ENCODE assay signal across 11 mouse cellular contexts in genomic region chr4:134012858-134013528, GRCm38 (mm10). TPM values are rescaled to one million over a fixed set of nuclear protein-coding genes. Genes with fewer than 3 reads are reported as not detected.
DNase-seq lines count a peak whose midpoint lies in the region; ATAC-seq and TF ChIP-seq lines count a peak whose summit lies in the region.
"Had no signal": no experiment of that assay in that cellular context is flagged by ENCODE, and none has a peak within 500 bp of the region (broad histone marks: within the 10 kb centered on the region; RNA-seq: fewer than 3 reads in every experiment).

No protein-coding gene starts in this region.

- H3K27ac ChIP-seq in intestine, postnatal 0 days (ENCODE audit: low read depth, low read length): no peak overlapping the region
- no peak overlapping the region for H3K27ac ChIP-seq in intestine, embryonic 15.5 days
- peak overlapping the region; percentile 90 for H3K27ac ChIP-seq in ES-Bruce4 (ENCODE audit: insufficient read depth, low read length)
- H3K27ac ChIP-seq in midbrain, embryonic 14.5 days (replicated peaks; ENCODE audit: low read depth, low read length): no peak overlapping the region
- H3K27ac ChIP-seq: stomach, embryonic 15.5 days had no signal

- H3K9ac ChIP-seq in intestine, postnatal 0 days (ENCODE audit: low read depth, low read length): no peak overlapping the region
- no peak overlapping the region for H3K9ac ChIP-seq in intestine, embryonic 15.5 days
- H3K9ac ChIP-seq in ES-Bruce4 (ENCODE audit: low read depth, poor library complexity, severe bottlenecking): peak overlapping the region; percentile 19; the same call in 1 of the 2 replicates
- H3K9ac ChIP-seq in midbrain, embryonic 14.5 days (replicated peaks; ENCODE audit: low read length): no peak overlapping the region
- H3K9ac ChIP-seq: stomach, embryonic 15.5 days had no signal

- H3K4me1 ChIP-seq in intestine, postnatal 0 days (replicated peaks; ENCODE audit: control insufficient read depth, insufficient read depth, low read length): peaks cover 3% of the 10 kb centered on the region; the same call in 1 of the 2 replicates
- peaks cover 20% of the 10 kb centered on the region for H3K4me1 ChIP-seq in intestine, embryonic 15.5 days (replicated peaks)
- peaks cover 7% of the 10 kb centered on the region for H3K4me1 ChIP-seq in ES-Bruce4 (ENCODE audit: control insufficient read depth, insufficient read depth, low read length)
- H3K4me1 ChIP-seq in midbrain, embryonic 14.5 days (ENCODE audit: control insufficient read depth, insufficient read depth, low read length): peaks cover 19% of the 10 kb centered on the region

- WGBS in intestine, postnatal 0 days: 51% methylated on average over 12 of the region's 12 CpGs
- 43% methylated on average over 12 of the region's 12 CpGs for WGBS in intestine, embryonic 15.5 days
- 46% methylated on average over 12 of the region's 12 CpGs for WGBS in midbrain, embryonic 14.5 days

- TF ChIP-seq EP300 in ES-Bruce4 (IDR thresholded peaks at IDR 0.05; ENCODE audit: insufficient read depth, low read depth, low read length): 0 out of 2 replicates have a peak, but pooled peaks have one; percentile 25

- H3K36me3 ChIP-seq in intestine, postnatal 0 days (ENCODE audit: control insufficient read depth, insufficient read depth): no peaks in the 10 kb centered on the region
- H3K36me3 ChIP-seq in intestine, embryonic 15.5 days: no peaks in the 10 kb centered on the region
- H3K36me3 ChIP-seq in ES-Bruce4 (ENCODE audit: control insufficient read depth, insufficient read depth, low read length, poor library complexity, severe bottlenecking): peaks cover 13% of the 10 kb centered on the region
- no peaks in the 10 kb centered on the region for H3K36me3 ChIP-seq in midbrain, embryonic 14.5 days (ENCODE audit: control insufficient read depth, insufficient read depth, low read length)
- H3K36me3 ChIP-seq: stomach, embryonic 15.5 days had no signal

- H3K27me3 ChIP-seq in intestine, postnatal 0 days (replicated peaks; ENCODE audit: control insufficient read depth, insufficient read depth, low read length): peaks cover 25% of the 10 kb centered on the region
- H3K27me3 ChIP-seq in intestine, embryonic 15.5 days (replicated peaks): peaks cover 21% of the 10 kb centered on the region
- no peaks in the 10 kb centered on the region for H3K27me3 ChIP-seq in ES-Bruce4 (ENCODE audit: control insufficient read depth, insufficient read depth, low read length, poor library complexity, severe bottlenecking)
- no peaks in the 10 kb centered on the region for H3K27me3 ChIP-seq in midbrain, embryonic 14.5 days (ENCODE audit: control insufficient read depth, insufficient read depth, low read length)

- ATAC-seq in intestine, postnatal 0 days: no peak
- no peak for ATAC-seq in intestine, embryonic 15.5 days
- ATAC-seq in midbrain, embryonic 14.5 days (ENCODE audit: low FRiP score, low TSS enrichment): no peak

- no peaks in the 10 kb centered on the region for H3K9me3 ChIP-seq in intestine, postnatal 0 days (ENCODE audit: control insufficient read depth)
- H3K9me3 ChIP-seq in intestine, embryonic 15.5 days: no peaks in the 10 kb centered on the region
- no peaks in the 10 kb centered on the region for H3K9me3 ChIP-seq in ES-Bruce4 (replicated peaks; ENCODE audit: control insufficient read depth, insufficient read depth, low read length, poor library complexity, severe bottlenecking)
- no peaks in the 10 kb centered on the region for H3K9me3 ChIP-seq in midbrain, embryonic 14.5 days (ENCODE audit: control insufficient read depth, low read length)
- H3K9me3 ChIP-seq: stomach, embryonic 15.5 days had no signal

- no peak for TF ChIP-seq POLR2A in ES-Bruce4 (IDR thresholded peaks at IDR 0.05; ENCODE audit: insufficient read depth, low read length)

- peak; percentile 60 for TF ChIP-seq CTCF in intestine, postnatal 0 days (IDR thresholded peaks at IDR 0.05; ENCODE audit: low read depth)
- peak; percentile 58 for TF ChIP-seq CTCF in ES-Bruce4 (IDR thresholded peaks at IDR 0.05; ENCODE audit: low read depth, low read length)

- DNase-seq in embryo, embryonic 9.5 days (ENCODE audit: extremely low spot score): peak; percentile 56
- peak; percentile 69 for DNase-seq in midbrain, embryonic 14.5 days
- DNase-seq in testis, postnatal 10 days (ENCODE audit: low spot score): no peak
- DNase-seq in adrenal gland, postnatal 4 days (ENCODE audit: low spot score in 2 of 2): no peak
- no peak for DNase-seq in ovary, postnatal 14 days (ENCODE audit: low spot score)
- DNase-seq: adrenal gland, adult 8-10 months had no signal

- no peak overlapping the region for H3K4me3 ChIP-seq in intestine, postnatal 0 days (ENCODE audit: low read depth, low read length)
- H3K4me3 ChIP-seq in intestine, embryonic 15.5 days (replicated peaks): no peak overlapping the region
- H3K4me3 ChIP-seq in ES-Bruce4 (ENCODE audit: low read depth, low read length): no peak overlapping the region
- H3K4me3 ChIP-seq in midbrain, embryonic 14.5 days (replicated peaks; ENCODE audit: low read depth, low read length): no peak overlapping the region
- H3K4me3 ChIP-seq: stomach, embryonic 15.5 days had no signal

- no peak overlapping the region for H3K4me2 ChIP-seq in intestine, postnatal 0 days (replicated peaks; ENCODE audit: low read depth)
- H3K4me2 ChIP-seq in intestine, embryonic 15.5 days (replicated peaks): no peak overlapping the region
- H3K4me2 ChIP-seq in midbrain, embryonic 14.5 days (ENCODE audit: low read length): no peak overlapping the region
- H3K4me2 ChIP-seq: stomach, embryonic 15.5 days had no signal

RNA-seq across cellular contexts. Expression of gene Lin28a, which starts 5.6 kb away (rescaled TPM):
- not detected in 2 replicates for polyA plus RNA-seq in intestine, postnatal 0 days (2015; fragmentation: Nextera tagmentation; extraction: Ambion mirVana)
- polyA plus RNA-seq in intestine, embryonic 15.5 days (2015; fragmentation: Nextera tagmentation; extraction: Ambion mirVana): 0.05 and 0.10 TPM in 2 replicates
- polyA plus RNA-seq in ES-Bruce4 (2011; ENCODE audit: insufficient read depth, insufficient read length, low read depth, missing spikeins): 201 and 217 TPM in 2 replicates
- 0.13 and 0.31 TPM in 2 replicates for polyA plus RNA-seq in midbrain, embryonic 14.5 days (2014; fragmentation: Nextera tagmentation; extraction: Ambion mirVana)
- total RNA-seq in adrenal gland, postnatal 4 days (2021): under 1 TPM; 0.50 to 0.73 TPM
- total RNA-seq: adrenal gland, adult 8-10 months had no signal
- polyA plus RNA-seq: large intestine, adult 2 months had no signal

RNA-seq across cellular contexts. Expression of gene Dhdds, which starts 12.3 kb away (rescaled TPM):
- polyA plus RNA-seq in intestine, postnatal 0 days (2015; fragmentation: Nextera tagmentation; extraction: Ambion mirVana): 26.1 TPM in 2 replicates
- polyA plus RNA-seq in intestine, embryonic 15.5 days (2015; fragmentation: Nextera tagmentation; extraction: Ambion mirVana): 40.3 and 41.9 TPM in 2 replicates
- polyA plus RNA-seq in ES-Bruce4 (2011; ENCODE audit: insufficient read depth, insufficient read length, low read depth, missing spikeins): 18.5 and 23.5 TPM in 2 replicates
- 46.6 and 48.2 TPM in 2 replicates for polyA plus RNA-seq in midbrain, embryonic 14.5 days (2014; fragmentation: Nextera tagmentation; extraction: Ambion mirVana)
- total RNA-seq in adrenal gland, postnatal 4 days (2021): 10 to 100 TPM; 42.9 to 46.3 TPM

RNA-seq across cellular contexts. Expression of gene Zfp683, which starts 40.6 kb away (rescaled TPM):
- polyA plus RNA-seq in intestine, postnatal 0 days (2015; fragmentation: Nextera tagmentation; extraction: Ambion mirVana): not detected in 2 replicates
- polyA plus RNA-seq in intestine, embryonic 15.5 days (2015; fragmentation: Nextera tagmentation; extraction: Ambion mirVana): not detected in 2 replicates
- polyA plus RNA-seq in ES-Bruce4 (2011; ENCODE audit: insufficient read depth, insufficient read length, low read depth, missing spikeins): not detected in 2 replicates
- not detected in 2 replicates for polyA plus RNA-seq in midbrain, embryonic 14.5 days (2014; fragmentation: Nextera tagmentation; extraction: Ambion mirVana)
- not detected for total RNA-seq in adrenal gland, postnatal 4 days (2021)
- polyA plus RNA-seq: stomach, embryonic 15.5 days had no signal

RNA-seq across cellular contexts. Expression of gene Hmgn2, which starts 44.5 kb away (rescaled TPM):
- polyA plus RNA-seq in intestine, postnatal 0 days (2015; fragmentation: Nextera tagmentation; extraction: Ambion mirVana): 605 and 661 TPM in 2 replicates
- 1,763 and 2,086 TPM in 2 replicates for polyA plus RNA-seq in intestine, embryonic 15.5 days (2015; fragmentation: Nextera tagmentation; extraction: Ambion mirVana)
- polyA plus RNA-seq in ES-Bruce4 (2011; ENCODE audit: insufficient read depth, insufficient read length, low read depth, missing spikeins): 253 and 257 TPM in 2 replicates
- 1,199 and 1,387 TPM in 2 replicates for polyA plus RNA-seq in midbrain, embryonic 14.5 days (2014; fragmentation: Nextera tagmentation; extraction: Ambion mirVana)
- total RNA-seq in adrenal gland, postnatal 4 days (2021): 100 to 1,000 TPM; 497 to 511 TPM

RNA-seq across cellular contexts. Expression of gene Crybg2, which starts 47.6 kb away (rescaled TPM):
- polyA plus RNA-seq in intestine, postnatal 0 days (2015; fragmentation: Nextera tagmentation; extraction: Ambion mirVana): 17.9 and 22.5 TPM in 2 replicates
- polyA plus RNA-seq in intestine, embryonic 15.5 days (2015; fragmentation: Nextera tagmentation; extraction: Ambion mirVana): 14.9 and 16.6 TPM in 2 replicates
- 19.2 and 26.1 TPM in 2 replicates for polyA plus RNA-seq in ES-Bruce4 (2011; ENCODE audit: insufficient read depth, insufficient read length, low read depth, missing spikeins)
- 1.8 and 2.3 TPM in 2 replicates for polyA plus RNA-seq in midbrain, embryonic 14.5 days (2014; fragmentation: Nextera tagmentation; extraction: Ambion mirVana)
- under 1 TPM; 0.25 to 0.28 TPM for total RNA-seq in adrenal gland, postnatal 4 days (2021)
- total RNA-seq: adrenal gland, adult 8-10 months had no signal

Comparison
In these comparisons a context has a peak if more than half of its experiments do, and no peak if none do; other contexts are left out.
1. DNase-seq: peak in embryo, embryonic 9.5 days (single experiment) and midbrain, embryonic 14.5 days (single experiment); none in testis, postnatal 10 days (single experiment), adrenal gland, postnatal 4 days (0 of 2) and ovary, postnatal 14 days (single experiment).
2. RNA of gene Lin28a, which starts 5.6 kb away (polyA plus RNA-seq): 201 to 217 TPM in ES-Bruce4; 0.13 to 0.31 TPM in midbrain, embryonic 14.5 days, 0.05 to 0.10 TPM in intestine, embryonic 15.5 days and not detected in intestine, postnatal 0 days; every median in the first group is over 100 times any median in the second.